Mouse (Mus musculus): ENCODE measurements at regions not wholly inside any gene's neighbourhood (a gene's known extent, or its start where the extent isn't known, plus 50 kb on each side); places are given as distances from the start of the nearest gene placed in this dataset.

- TF ChIP-seq MAFK (IDR thresholded peaks at IDR 0.05; ENCODE audit: insufficient read depth, low read depth, low read length) (no peak), ZNF384 (IDR thresholded peaks at IDR 0.05; ENCODE audit: low read depth, low read length) (no peak), HCFC1 (IDR thresholded peaks at IDR 0.05; ENCODE audit: borderline replicate concordance, insufficient read depth, low read length) (no peak)
Measured at GRCm38 (mm10) chr12:48439333-48440046, 943.0 kb upstream of the Foxg1 start.
